15 mouse cellular contexts compared by ENCODE assay signal in the genomic region with DNA sequence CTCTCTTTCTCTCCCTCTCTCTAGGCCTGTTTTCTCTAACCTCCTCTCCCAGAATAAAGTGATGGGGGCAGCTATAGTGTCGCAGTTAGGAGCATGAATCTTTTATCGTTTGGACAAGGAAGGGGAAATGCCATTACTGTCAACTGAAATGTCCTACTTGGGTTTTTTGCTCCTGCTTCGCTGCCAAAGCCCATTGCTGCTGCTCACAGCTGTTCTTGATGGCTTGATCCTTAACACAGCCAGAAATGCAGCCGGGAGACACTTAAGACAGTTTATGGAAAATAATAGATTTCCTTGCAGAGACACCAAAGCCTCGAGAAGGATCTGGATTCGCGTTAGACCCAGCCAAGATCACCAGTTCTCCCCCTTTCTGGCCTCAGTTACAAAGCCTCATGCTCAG.
DNase-seq lines count a peak whose midpoint lies in the region; ATAC-seq and TF ChIP-seq lines count a peak whose summit lies in the region.
"Had no signal": no experiment of that assay in that cellular context is flagged by ENCODE, and none has a peak within 500 bp of the region (broad histone marks: within the 10 kb centered on the region; RNA-seq: fewer than 3 reads in every experiment).

No protein-coding gene starts in this region.

- 81% methylated on average over 7 of the region's 7 CpGs for WGBS in forebrain, embryonic 13.5 days
- WGBS in forebrain, embryonic 14.5 days = 86% methylated on average over 7 of the region's 7 CpGs
- 60% methylated on average over 7 of the region's 7 CpGs for WGBS in kidney, postnatal 0 days
- 44% methylated on average over 7 of the region's 7 CpGs for WGBS in lung, embryonic 16.5 days
- WGBS in forebrain, postnatal 0 days = 82% methylated on average over 7 of the region's 7 CpGs

- peak overlapping the region; percentile 63 for H3K27ac ChIP-seq in forebrain, embryonic 13.5 days
- H3K27ac ChIP-seq in forebrain, embryonic 14.5 days (ENCODE audit: low read depth, low read length) = no peak overlapping the region
- no peak overlapping the region for H3K27ac ChIP-seq in kidney, postnatal 0 days
- H3K27ac ChIP-seq in lung, embryonic 16.5 days (ENCODE audit: low read length) = no peak overlapping the region
- peak overlapping the region; percentile 36 for H3K27ac ChIP-seq in forebrain, postnatal 0 days (ENCODE audit: low read depth, low read length)
- H3K27ac ChIP-seq: midbrain, embryonic 15.5 days had no signal

- TF ChIP-seq CTCF in kidney, postnatal 0 days (IDR thresholded peaks at IDR 0.05; ENCODE audit: low read depth) = no peak
- no peak for TF ChIP-seq CTCF in forebrain, postnatal 0 days (IDR thresholded peaks at IDR 0.05; ENCODE audit: low read depth)

- no peak for ATAC-seq in forebrain, embryonic 13.5 days
- ATAC-seq in forebrain, embryonic 14.5 days = no peak
- ATAC-seq in kidney, postnatal 0 days (replicated peaks; ENCODE audit: low FRiP score, low read depth) = no peak
- peak; percentile 24; the same call in 1 of the 2 replicates for ATAC-seq in lung, embryonic 16.5 days (ENCODE audit: low read depth)
- no peak for ATAC-seq in forebrain, postnatal 0 days
- ATAC-seq: intestine, postnatal 0 days; liver, postnatal 0 days; midbrain, embryonic 15.5 days had no signal

- H3K9ac ChIP-seq in forebrain, embryonic 13.5 days = no peak overlapping the region
- no peak overlapping the region for H3K9ac ChIP-seq in forebrain, embryonic 14.5 days (ENCODE audit: low read length)
- no peak overlapping the region for H3K9ac ChIP-seq in kidney, postnatal 0 days (ENCODE audit: low read depth, low read length)
- H3K9ac ChIP-seq in lung, embryonic 16.5 days (ENCODE audit: low read length) = no peak overlapping the region
- no peak overlapping the region for H3K9ac ChIP-seq in forebrain, postnatal 0 days
- H3K9ac ChIP-seq: liver, postnatal 0 days; midbrain, embryonic 15.5 days had no signal

- peaks cover 22% of the 10 kb centered on the region for H3K4me1 ChIP-seq in forebrain, embryonic 13.5 days
- peaks cover 9% of the 10 kb centered on the region for H3K4me1 ChIP-seq in forebrain, embryonic 14.5 days (ENCODE audit: control insufficient read depth, insufficient read depth, low read length)
- H3K4me1 ChIP-seq in kidney, postnatal 0 days (replicated peaks; ENCODE audit: insufficient read depth, low read length) = no peaks in the 10 kb centered on the region; the same call in 1 of the 2 replicates
- peaks cover 6% of the 10 kb centered on the region; the same call in 1 of the 2 replicates for H3K4me1 ChIP-seq in lung, embryonic 16.5 days (replicated peaks; ENCODE audit: control insufficient read depth, insufficient read depth, low read length)
- H3K4me1 ChIP-seq in forebrain, postnatal 0 days (ENCODE audit: insufficient read depth) = peaks cover 17% of the 10 kb centered on the region; the same call in 1 of the 2 replicates

- peaks cover 11% of the 10 kb centered on the region; the same call in 1 of the 2 replicates for H3K36me3 ChIP-seq in forebrain, embryonic 13.5 days (ENCODE audit: poor library complexity, severe bottlenecking)
- H3K36me3 ChIP-seq in forebrain, embryonic 14.5 days (ENCODE audit: control insufficient read depth, insufficient read depth, low read length) = peaks cover 8% of the 10 kb centered on the region; the same call in 1 of the 2 replicates
- no peaks in the 10 kb centered on the region for H3K36me3 ChIP-seq in kidney, postnatal 0 days (ENCODE audit: insufficient read depth, low read length)
- H3K36me3 ChIP-seq in lung, embryonic 16.5 days (ENCODE audit: control insufficient read depth, insufficient read depth, low read length) = no peaks in the 10 kb centered on the region
- H3K36me3 ChIP-seq in forebrain, postnatal 0 days (ENCODE audit: insufficient read depth) = no peaks in the 10 kb centered on the region
- H3K36me3 ChIP-seq: midbrain, embryonic 15.5 days had no signal

- DNase-seq in forebrain, embryonic 14.5 days (ENCODE audit: low spot score) = no peak
- DNase-seq in kidney, postnatal 0 days (ENCODE audit: low spot score) = peak; percentile 54
- DNase-seq in kidney, adult 11 months = no peak
- DNase-seq in lung, postnatal 25 days (ENCODE audit: low spot score) = no peak
- DNase-seq in forebrain, postnatal 0 days = no peak
- no peak for DNase-seq in thymus, postnatal 4 days
- DNase-seq: adrenal gland, postnatal 14 days; cerebellum, postnatal 10 days; liver, postnatal 0 days; thymus, postnatal 14 days had no signal

- no peaks in the 10 kb centered on the region for H3K9me3 ChIP-seq in forebrain, embryonic 13.5 days (replicated peaks)
- no peaks in the 10 kb centered on the region for H3K9me3 ChIP-seq in forebrain, embryonic 14.5 days (replicated peaks; ENCODE audit: control insufficient read depth, low read length)
- no peaks in the 10 kb centered on the region for H3K9me3 ChIP-seq in kidney, postnatal 0 days (replicated peaks; ENCODE audit: low read length)
- H3K9me3 ChIP-seq in lung, embryonic 16.5 days (ENCODE audit: control insufficient read depth, low read length) = no peaks in the 10 kb centered on the region
- no peaks in the 10 kb centered on the region for H3K9me3 ChIP-seq in forebrain, postnatal 0 days (ENCODE audit: low read length)
- H3K9me3 ChIP-seq: midbrain, embryonic 15.5 days had no signal

- H3K27me3 ChIP-seq in forebrain, embryonic 13.5 days = no peaks in the 10 kb centered on the region
- H3K27me3 ChIP-seq in forebrain, embryonic 14.5 days (replicated peaks; ENCODE audit: control insufficient read depth, insufficient read depth, low read length) = no peaks in the 10 kb centered on the region
- H3K27me3 ChIP-seq in kidney, postnatal 0 days (ENCODE audit: insufficient read depth, low read length) = no peaks in the 10 kb centered on the region
- no peaks in the 10 kb centered on the region for H3K27me3 ChIP-seq in lung, embryonic 16.5 days (ENCODE audit: control insufficient read depth, insufficient read depth, low read depth, low read length)
- H3K27me3 ChIP-seq in forebrain, postnatal 0 days (ENCODE audit: insufficient read depth, low read length) = no peaks in the 10 kb centered on the region
- H3K27me3 ChIP-seq: CH12.LX; midbrain, embryonic 15.5 days had no signal

- no peak overlapping the region for H3K4me3 ChIP-seq in forebrain, embryonic 13.5 days
- H3K4me3 ChIP-seq in forebrain, embryonic 14.5 days (ENCODE audit: low read depth, low read length) = no peak overlapping the region
- H3K4me3 ChIP-seq in kidney, postnatal 0 days (replicated peaks; ENCODE audit: low read depth, low read length) = no peak overlapping the region
- no peak overlapping the region for H3K4me3 ChIP-seq in lung, embryonic 16.5 days (ENCODE audit: low read length)
- H3K4me3 ChIP-seq in forebrain, postnatal 0 days (ENCODE audit: low read depth, low read length) = no peak overlapping the region
- H3K4me3 ChIP-seq: midbrain, embryonic 15.5 days had no signal

- H3K4me2 ChIP-seq in forebrain, embryonic 13.5 days = no peak overlapping the region
- no peak overlapping the region for H3K4me2 ChIP-seq in forebrain, embryonic 14.5 days (ENCODE audit: low read length)
- no peak overlapping the region for H3K4me2 ChIP-seq in kidney, postnatal 0 days (ENCODE audit: low read length)
- no peak overlapping the region for H3K4me2 ChIP-seq in lung, embryonic 16.5 days (ENCODE audit: low read depth, low read length)
- H3K4me2 ChIP-seq in forebrain, postnatal 0 days (ENCODE audit: low read depth) = no peak overlapping the region
- H3K4me2 ChIP-seq: midbrain, embryonic 15.5 days had no signal

Comparison
In these comparisons a context has a peak if more than half of its experiments do, and no peak if none do; other contexts are left out.
1. H3K27ac ChIP-seq: peak in forebrain, embryonic 13.5 days (single experiment) and forebrain, postnatal 0 days (single experiment); none in forebrain, embryonic 14.5 days (single experiment), kidney, postnatal 0 days (single experiment) and lung, embryonic 16.5 days (single experiment).